Comparison of ENCODE assay signal across 21 mouse cellular contexts in the genomic region with DNA sequence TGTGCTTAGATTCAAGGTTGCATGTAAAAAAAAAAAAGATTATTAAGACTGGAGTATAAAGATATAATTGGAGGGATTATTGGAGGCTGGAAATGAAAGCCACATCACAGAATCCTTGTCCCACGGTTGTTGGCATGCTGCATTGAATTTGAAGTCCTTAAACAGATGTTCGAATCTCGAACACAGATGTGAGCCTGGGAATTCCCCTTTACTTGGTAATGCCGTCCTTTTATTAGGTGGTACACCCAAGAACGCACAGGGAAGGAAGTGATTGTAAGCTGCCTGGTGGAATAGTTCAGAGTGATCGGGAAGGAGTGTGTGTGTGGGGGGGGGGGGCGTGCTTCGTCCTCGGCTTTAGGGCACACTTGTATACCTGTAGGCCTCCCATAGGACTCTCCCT.
"Had no signal": no experiment of that assay in that cellular context is flagged by ENCODE, and none has a peak within 500 bp of the region (broad histone marks: within the 10 kb centered on the region; RNA-seq: fewer than 3 reads in every experiment).

No protein-coding gene starts in this region.

- DNase-seq: liver, postnatal 0 days; lung, adult 2 months; lung, postnatal 14 days; lung, postnatal 36 days; retina, postnatal 1 day; right cerebral cortex, adult 18-20 months; right cerebral cortex, postnatal 14 days; thymus, adult 2 months; thymus, postnatal 25 days; thymus, postnatal 4 days had no signal

- H3K9ac ChIP-seq: liver, postnatal 0 days; lung, embryonic 15.5 days; midbrain, embryonic 13.5 days; midbrain, embryonic 15.5 days; neural tube, embryonic 13.5 days; neural tube, embryonic 15.5 days; stomach, embryonic 15.5 days had no signal

- H3K27ac ChIP-seq: lung, embryonic 15.5 days; macrophage; midbrain, embryonic 13.5 days; midbrain, embryonic 15.5 days; neural tube, embryonic 13.5 days; neural tube, embryonic 15.5 days; stomach, embryonic 15.5 days; stomach, postnatal 0 days had no signal

- H3K4me1 ChIP-seq: megakaryocyte, embryonic 14.5 days; midbrain, embryonic 15.5 days; neural tube, embryonic 15.5 days; stomach, embryonic 15.5 days had no signal

- H3K27me3 ChIP-seq: lung, embryonic 15.5 days; megakaryocyte, embryonic 14.5 days; midbrain, embryonic 13.5 days; midbrain, embryonic 15.5 days; neural tube, embryonic 13.5 days; neural tube, embryonic 15.5 days; stomach, embryonic 15.5 days had no signal

- H3K4me3 ChIP-seq: lung, embryonic 15.5 days; megakaryocyte, embryonic 14.5 days; midbrain, embryonic 13.5 days; midbrain, embryonic 15.5 days; neural tube, embryonic 13.5 days; neural tube, embryonic 15.5 days; stomach, embryonic 15.5 days had no signal

- ATAC-seq: liver, postnatal 0 days; lung, postnatal 0 days; midbrain, embryonic 13.5 days; midbrain, embryonic 15.5 days had no signal

- H3K9me3 ChIP-seq: lung, embryonic 15.5 days; midbrain, embryonic 13.5 days; midbrain, embryonic 15.5 days; neural tube, embryonic 13.5 days; neural tube, embryonic 15.5 days; stomach, embryonic 15.5 days had no signal

- H3K4me2 ChIP-seq: lung, embryonic 15.5 days; midbrain, embryonic 11.5 days; midbrain, embryonic 13.5 days; midbrain, embryonic 15.5 days; neural tube, embryonic 13.5 days; neural tube, embryonic 15.5 days; stomach, embryonic 15.5 days had no signal

- H3K36me3 ChIP-seq: lung, embryonic 15.5 days; midbrain, embryonic 13.5 days; midbrain, embryonic 15.5 days; neural tube, embryonic 13.5 days; neural tube, embryonic 15.5 days; stomach, embryonic 15.5 days had no signal
